Mouse (Mus musculus) limb, embryonic 14.5 days (tissue): ENCODE measurements around the gene Egfl6. TPM values are rescaled to one million over a fixed set of nuclear protein-coding genes. Genes with fewer than 3 reads are reported as not detected.

Experiments
- ATAC-seq: fragments of 200-750 bp; cut with Nextera tagmentation; 2 replicates; pipeline ENCODE4 v1.8.0; 2017; ENCODE audit warnings: low read depth, moderate number of reproducible peaks, moderate TSS enrichment; ENCODE audit not compliant: low FRiP score
- DNase-seq: peaks from one replicate; pipeline ENCODE4 v3.0.0-alpha.2; 2015; ENCODE audit warnings: low spot score
- H3K27ac ChIP-seq: fragments of 300-500 bp; sonication (generic); replicated peaks from 2 replicates; pipeline ENCODE4 v1.5.1; 2014; ENCODE audit warnings: low read depth, mild to moderate bottlenecking, low read length, moderate library complexity, mixed read lengths
- H3K27me3 ChIP-seq: fragments of 300-500 bp; sonication (generic); 2 replicates; pipeline ENCODE4 v1.6.1; 2014; ENCODE audit warnings: low read length, mixed read lengths; ENCODE audit not compliant: control insufficient read depth, insufficient read depth
- H3K36me3 ChIP-seq: fragments of 300-500 bp; sonication (generic); 2 replicates; pipeline ENCODE4 v1.6.1; 2014; ENCODE audit warnings: mild to moderate bottlenecking, low read length, moderate library complexity, mixed read lengths; ENCODE audit not compliant: control insufficient read depth, insufficient read depth
- H3K4me1 ChIP-seq: fragments of 300-500 bp; sonication (generic); 2 replicates; pipeline ENCODE4 v1.6.1; 2014; ENCODE audit warnings: antibody characterized with exemption, low read length, mixed read lengths; ENCODE audit not compliant: control insufficient read depth, insufficient read depth
- H3K4me2 ChIP-seq: fragments of 300-500 bp; sonication (generic); replicated peaks from 2 replicates; pipeline ENCODE4 v1.6.1; 2014; ENCODE audit warnings: low read depth, mild to moderate bottlenecking, low read length, moderate library complexity; ENCODE audit not compliant: severe bottlenecking
- H3K4me3 ChIP-seq: fragments of 300-500 bp; sonication (generic); replicated peaks from 2 replicates; pipeline ENCODE4 v1.5.1; 2014; ENCODE audit warnings: low read length
- H3K9ac ChIP-seq: fragments of 300-500 bp; sonication (generic); 2 replicates; pipeline ENCODE4 v1.6.1; 2014; ENCODE audit warnings: mild to moderate bottlenecking, low read depth, low read length, moderate library complexity; ENCODE audit not compliant: severe bottlenecking
- H3K9me3 ChIP-seq: fragments of 300-500 bp; sonication (generic); 2 replicates; pipeline ENCODE4 v1.6.1; 2016; ENCODE audit warnings: low read length; ENCODE audit not compliant: control insufficient read depth
- POLR2A ChIP-seq: fragments of 200-500 bp; IDR thresholded peaks from 2 replicates; pipeline ENCODE4 v1.8.0; 2012; ENCODE audit warnings: inconsistent platforms, mild to moderate bottlenecking, moderate library complexity, borderline replicate concordance; ENCODE audit not compliant: insufficient read depth, insufficient read length; ENCODE audit errors: extremely low read depth
- WGBS: fragments of 180-500 bp; shearing (Covaris S2); extraction: QIAGEN DNeasy Blood & Tissue Kit; methylation state at CpG from one replicate; pipeline ENCODE4 v1.1.7; 2014; 5-methylcytosine and 5-hydroxymethylcytosine counted together
- polyA plus RNA-seq, 2 experiments: library from polyadenylated mRNA; depleted of rRNA in 1 of 2; stranded (reverse) in 1 of 2; unstranded in 1 of 2; fragments of >200 nt; fragmentation: Nextera tagmentation in 1 of 2; extraction: Ambion mirVana in 1 of 2; gene quantifications; 2 replicates each; pipeline versions ENCODE4 v1.2.1 to v1.2.3; 2012 to 2014

Gene Egfl6
- polyA plus RNA-seq, 2 experiments = 86.2 to 97.0 TPM

DNA sequence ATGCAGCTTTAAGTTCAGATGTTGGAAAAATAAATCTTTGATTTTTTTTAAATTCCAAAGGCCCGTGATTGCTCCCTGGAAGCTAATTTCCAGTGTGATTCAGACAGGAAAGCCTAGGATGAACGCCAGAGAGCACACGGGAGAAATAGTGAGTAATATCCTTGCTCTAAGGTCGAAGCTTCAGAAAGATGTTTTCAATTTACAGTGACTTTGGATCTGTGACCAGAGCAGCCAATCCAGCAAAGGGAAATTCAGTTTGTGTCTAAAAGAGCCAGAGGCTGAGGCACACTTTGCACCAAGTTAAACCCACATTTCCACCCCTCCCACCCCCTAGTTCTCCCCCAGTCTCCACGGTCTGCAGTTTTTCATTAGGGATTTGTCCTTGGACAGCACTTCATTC lies 20.6 kb downstream of the Egfl6 start:
- DNase-seq = peak; percentile 40

DNA sequence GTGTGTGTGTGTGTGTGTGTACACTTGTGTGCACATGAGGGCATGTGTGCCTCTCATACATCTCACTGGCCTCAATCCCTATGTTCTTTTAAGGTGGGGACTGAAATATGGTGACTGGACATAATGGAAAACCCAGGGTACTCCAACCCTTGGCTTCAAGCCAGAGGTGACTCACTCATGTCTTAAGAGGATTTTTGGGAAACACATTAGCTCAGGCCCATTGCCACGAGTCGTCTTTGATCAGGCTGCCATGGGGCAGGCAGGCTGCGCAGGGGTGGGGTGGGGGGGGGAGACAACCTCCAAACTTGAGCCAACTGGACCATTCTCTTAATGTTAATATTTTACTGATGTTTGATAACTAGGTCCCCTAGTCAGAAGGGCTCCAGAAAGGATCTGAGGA lies 26.2 kb downstream of the Egfl6 start:
- Histone ChIP-seq H3K27ac (no peak overlapping the region), H3K4me2 (no peak overlapping the region), H3K9me3 (no peaks in the 10 kb centered on the region), H3K4me3 (no peak overlapping the region), H3K27me3 (no peaks in the 10 kb centered on the region), H3K36me3 (no peaks in the 10 kb centered on the region), H3K4me1 (no peaks in the 10 kb centered on the region), H3K9ac (no peak overlapping the region)
- DNase-seq (peak; percentile 23), ATAC-seq (no peak)
- TF ChIP-seq POLR2A = no peak
- WGBS = 65% methylated on average over 3 of the region's 3 CpGs

More for the DNA sequence above, 20.6 kb downstream of the Egfl6 start:
- Histone ChIP-seq H3K4me3 (no peak overlapping the region), H3K9me3 (no peaks in the 10 kb centered on the region), H3K4me2 (no peak overlapping the region), H3K4me1 (peaks cover 4% of the 10 kb centered on the region; the same call in 1 of the 2 replicates), H3K36me3 (no peaks in the 10 kb centered on the region), H3K27ac (0 out of 2 replicates have a peak overlapping the region, but pooled peaks have one; percentile 38), H3K27me3 (no peaks in the 10 kb centered on the region), H3K9ac (no peak overlapping the region)
- TF ChIP-seq POLR2A = no peak
- WGBS = 32% methylated on average over 5 of the region's 5 CpGs
- ATAC-seq = peak; percentile 65

- H3K9ac ChIP-seq = no peak overlapping the region
- H3K9me3 ChIP-seq = no peaks in the 10 kb centered on the region
- no peaks in the 10 kb centered on the region for H3K4me1 ChIP-seq
- H3K4me2 ChIP-seq = no peak overlapping the region
- no peaks in the 10 kb centered on the region for H3K36me3 ChIP-seq
- ATAC-seq (no peak), DNase-seq (no peak)
- WGBS = 75% methylated on average over 7 of the region's 7 CpGs
- no peak overlapping the region for H3K4me3 ChIP-seq
- no peak for TF ChIP-seq POLR2A
- H3K27ac ChIP-seq = no peak overlapping the region
- no peaks in the 10 kb centered on the region for H3K27me3 ChIP-seq
Measured at GRCm38 (mm10) chrX:166552355-166552754, 33.2 kb downstream of the Egfl6 start.

DNA sequence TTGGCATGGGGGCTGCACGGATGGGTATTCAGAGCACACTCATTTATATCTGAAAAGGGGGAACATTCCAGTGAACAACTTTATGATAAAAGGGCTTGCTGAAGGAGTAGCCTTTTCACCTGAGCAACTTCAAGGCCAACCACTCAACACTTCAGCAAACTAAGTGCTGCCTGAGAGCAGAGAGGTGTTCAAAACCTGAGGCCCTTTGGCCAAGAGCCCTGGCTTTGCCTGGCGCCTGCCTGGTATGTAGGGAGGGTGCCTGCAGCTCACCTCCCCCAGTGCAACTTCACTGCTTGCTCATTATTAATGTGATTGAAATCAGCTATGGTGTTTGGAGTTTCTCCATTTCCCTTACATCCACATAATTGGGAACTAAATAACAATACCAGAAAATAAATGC lies 39.0 kb downstream of the Egfl6 start:
- Histone ChIP-seq H3K27ac (no peak overlapping the region), H3K9ac (no peak overlapping the region), H3K4me2 (no peak overlapping the region), H3K27me3 (no peaks in the 10 kb centered on the region; the same call in 1 of the 2 replicates), H3K9me3 (no peaks in the 10 kb centered on the region), H3K4me3 (no peak overlapping the region), H3K36me3 (no peaks in the 10 kb centered on the region), H3K4me1 (no peaks in the 10 kb centered on the region)
- DNase-seq (no peak), ATAC-seq (no peak)
- TF ChIP-seq POLR2A = no peak
- WGBS = 80% methylated on average over 2 of the region's 2 CpGs

GRCm38 (mm10) chrX:166535138-166535537 lies 50.4 kb downstream of the Egfl6 start:
- H3K27me3 ChIP-seq = no peaks in the 10 kb centered on the region
- no peaks in the 10 kb centered on the region for H3K4me1 ChIP-seq
- no peak overlapping the region for H3K27ac ChIP-seq
- H3K9me3 ChIP-seq = no peaks in the 10 kb centered on the region
- DNase-seq (no peak), ATAC-seq (no peak)
- 68% methylated on average over 4 of the region's 4 CpGs for WGBS
- H3K36me3 ChIP-seq = no peaks in the 10 kb centered on the region
- no peak for TF ChIP-seq POLR2A
- no peak overlapping the region for H3K4me3 ChIP-seq
- H3K9ac ChIP-seq = no peak overlapping the region
- H3K4me2 ChIP-seq = no peak overlapping the region

DNA sequence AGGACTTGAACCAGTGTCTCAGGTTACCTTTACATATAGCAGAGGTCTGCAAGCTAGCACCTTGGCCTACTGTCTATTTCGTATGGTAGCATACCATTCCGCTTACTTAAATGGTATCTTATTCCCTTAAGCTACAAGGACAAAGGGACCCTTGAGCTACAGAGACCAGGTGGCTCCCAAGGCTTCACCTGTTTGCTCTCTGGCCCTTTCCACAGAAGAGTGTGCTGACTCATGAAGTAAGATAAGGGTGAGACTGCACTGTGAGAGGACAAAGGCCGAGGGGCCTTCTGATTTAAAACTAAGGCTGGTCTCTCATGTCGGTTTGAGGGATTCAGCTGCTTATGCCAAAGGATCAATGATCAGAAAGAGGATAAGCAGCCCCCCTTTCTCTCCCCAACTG lies 52.1 kb downstream of the Egfl6 start:
- no peak for TF ChIP-seq POLR2A
- no peak overlapping the region for H3K9ac ChIP-seq
- H3K27me3 ChIP-seq = no peaks in the 10 kb centered on the region

More for the DNA sequence above, 52.1 kb downstream of the Egfl6 start:
- ATAC-seq (no peak), DNase-seq (no peak)
- H3K4me2 ChIP-seq = no peak overlapping the region
- H3K27ac ChIP-seq = no peak overlapping the region
- H3K9me3 ChIP-seq = no peaks in the 10 kb centered on the region
- no peaks in the 10 kb centered on the region for H3K4me1 ChIP-seq
- no peak overlapping the region for H3K4me3 ChIP-seq
- WGBS = 84% methylated on average over 4 of the region's 4 CpGs
- H3K36me3 ChIP-seq = no peaks in the 10 kb centered on the region
